Mouse (Mus musculus) heart, embryonic 14.5 days (tissue): ENCODE measurements around the gene Txnrd1. TPM values are rescaled to one million over a fixed set of nuclear protein-coding genes. Genes with fewer than 3 reads are reported as not detected.

Experiments
- ATAC-seq: fragments of 200-750 bp; cut with Nextera tagmentation; 2 replicates; pipeline ENCODE4 v1.8.0; 2017; ENCODE audit warnings: low read depth, moderate TSS enrichment; ENCODE audit not compliant: insufficient number of reproducible peaks, insufficient read depth, low FRiP score
- H3K27ac ChIP-seq, 2 experiments: fragments of 200-500 bp in 1 of 2; fragments of 300-500 bp in 1 of 2; sonication (generic) in 1 of 2; replicated peaks in 1 of 2; 2 replicates each; pipeline ENCODE4 v1.5.1; 2012 to 2014; ENCODE audit warnings: low read depth in 2 of 2, low read length in 2 of 2, control low read depth in 1 of 2, mild to moderate bottlenecking in 1 of 2, mixed read lengths in 1 of 2; ENCODE audit not compliant: control insufficient read depth in 1 of 2, insufficient read depth in 1 of 2
- H3K27me3 ChIP-seq: fragments of 300-500 bp; sonication (generic); 2 replicates; pipeline ENCODE4 v1.6.1; 2014; ENCODE audit warnings: mild to moderate bottlenecking, low read length, control low read depth; ENCODE audit not compliant: control insufficient read depth, insufficient read depth
- H3K36me3 ChIP-seq: fragments of 300-500 bp; sonication (generic); 2 replicates; pipeline ENCODE4 v1.6.1; 2014; ENCODE audit warnings: mild to moderate bottlenecking, control low read depth, low read length, mixed read lengths; ENCODE audit not compliant: control insufficient read depth, insufficient read depth
- H3K4me1 ChIP-seq, 2 experiments: fragments of 200-500 bp in 1 of 2; fragments of 300-500 bp in 1 of 2; sonication (generic) in 1 of 2; 2 replicates each; pipeline ENCODE4 v1.6.1; 2012 to 2014; ENCODE audit warnings: low read length in 2 of 2, control low read depth in 1 of 2, mixed read lengths in 1 of 2; ENCODE audit not compliant: control insufficient read depth in 2 of 2, insufficient read depth in 2 of 2
- H3K4me2 ChIP-seq: fragments of 300-500 bp; sonication (generic); 2 replicates; pipeline ENCODE4 v1.6.1; 2014; ENCODE audit warnings: mild to moderate bottlenecking, low read length
- H3K4me3 ChIP-seq, 2 experiments: fragments of 200-500 bp in 1 of 2; fragments of 300-500 bp in 1 of 2; sonication (generic) in 1 of 2; 2 replicates each; pipeline ENCODE4 v1.5.1; 2012 to 2014; ENCODE audit warnings: low read length in 2 of 2, mild to moderate bottlenecking in 2 of 2, control low read depth in 1 of 2, low read depth in 1 of 2, moderate library complexity in 1 of 2; ENCODE audit not compliant: control insufficient read depth in 1 of 2, insufficient read depth in 1 of 2
- H3K9ac ChIP-seq: fragments of 300-500 bp; sonication (generic); 2 replicates; pipeline ENCODE4 v1.6.1; 2014; ENCODE audit warnings: mild to moderate bottlenecking, low read length
- H3K9me3 ChIP-seq: fragments of 300-500 bp; sonication (generic); 2 replicates; pipeline ENCODE4 v1.6.1; 2016; ENCODE audit warnings: low read length, control low read depth; ENCODE audit not compliant: control insufficient read depth
- WGBS: fragments of 180-500 bp; shearing (Covaris S2); extraction: QIAGEN DNeasy Blood & Tissue Kit; methylation state at CpG from one replicate; pipeline ENCODE4 v1.1.7; 2014; 5-methylcytosine and 5-hydroxymethylcytosine counted together
- polyA plus RNA-seq: library from polyadenylated mRNA; unstranded; fragments of >200 nt; fragmentation: Nextera tagmentation; extraction: Ambion mirVana; gene quantifications from 2 replicates; pipeline ENCODE4 v1.2.1, GENCODE M21; 2014

Gene Txnrd1
- polyA plus RNA-seq, 1 experiment from 2014 or later = 74.3 TPM

DNA sequence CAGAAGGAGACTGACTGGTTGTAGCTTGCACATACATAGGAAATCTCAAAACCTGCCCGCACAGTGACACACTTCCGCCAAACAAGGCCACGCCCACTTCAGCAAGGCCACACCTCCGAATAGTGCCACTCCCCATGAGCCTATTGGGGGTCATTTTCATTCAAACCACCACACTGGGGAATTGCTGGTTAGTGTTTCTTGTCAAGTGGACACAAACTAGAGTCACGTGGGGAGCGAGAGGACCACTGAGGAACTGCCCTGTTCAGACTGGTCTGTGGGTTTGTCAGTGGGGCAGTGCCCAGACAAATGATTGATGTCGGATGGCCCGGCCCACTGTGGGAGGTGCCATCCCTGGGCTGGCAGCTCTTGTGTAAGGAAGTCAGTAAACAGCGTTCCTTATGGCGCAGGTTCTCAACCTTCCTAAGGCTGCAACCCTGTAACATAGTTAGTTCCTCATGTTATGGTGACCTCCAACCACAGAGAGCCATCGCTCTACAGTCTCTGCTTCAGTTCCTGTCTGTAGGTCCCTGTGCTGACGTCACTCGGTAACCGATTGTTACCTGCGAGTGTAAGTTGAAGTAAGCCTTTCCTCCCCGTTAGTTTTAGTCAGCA, 66.2 kb downstream of the Txnrd1 start:
- H3K36me3 ChIP-seq = peaks cover 33% of the 10 kb centered on the region
- H3K4me2 ChIP-seq = no peak overlapping the region
- H3K9ac ChIP-seq = no peak overlapping the region
- no peaks in the 10 kb centered on the region for H3K27me3 ChIP-seq
- H3K9me3 ChIP-seq = no peaks in the 10 kb centered on the region
- no peak for ATAC-seq
- 49% methylated on average over 16 of the region's 16 CpGs for WGBS
- H3K4me3 ChIP-seq = no peak overlapping the region
- peaks cover 8 to 11% of the 10 kb centered on the region in 2 experiments for H3K4me1 ChIP-seq
- no peak overlapping the region for H3K27ac ChIP-seq

DNA sequence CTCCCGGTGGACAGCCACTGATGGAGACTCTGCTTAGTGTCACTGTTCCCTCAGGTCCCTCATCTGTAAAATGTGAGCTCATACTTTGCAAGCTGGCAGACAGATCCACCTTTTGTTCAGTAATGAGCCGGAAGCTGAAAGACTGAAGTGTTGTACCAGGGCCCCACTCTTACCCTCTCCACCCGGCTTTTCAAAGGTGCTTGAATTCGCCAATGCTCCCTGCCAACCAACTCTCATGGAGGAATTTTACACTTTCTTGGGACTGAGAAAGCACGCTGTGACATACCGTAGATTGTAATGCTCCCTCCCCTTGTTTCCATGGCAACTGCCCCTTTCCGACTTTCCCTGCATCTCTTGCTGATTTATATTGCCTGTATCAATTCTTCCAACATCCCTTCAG, 66.8 kb downstream of the Txnrd1 start:
- H3K9me3 ChIP-seq = no peaks in the 10 kb centered on the region
- H3K27me3 ChIP-seq = no peaks in the 10 kb centered on the region
- H3K36me3 ChIP-seq = peaks cover 26% of the 10 kb centered on the region
- no peak overlapping the region for H3K9ac ChIP-seq
- H3K4me1 ChIP-seq = peaks cover 8 to 11% of the 10 kb centered on the region in 2 experiments
- H3K4me2 ChIP-seq = no peak overlapping the region
- 41% methylated on average over 7 of the region's 7 CpGs for WGBS
- no peak overlapping the region for H3K27ac ChIP-seq
- ATAC-seq = no peak
- H3K4me3 ChIP-seq = no peak overlapping the region

DNA sequence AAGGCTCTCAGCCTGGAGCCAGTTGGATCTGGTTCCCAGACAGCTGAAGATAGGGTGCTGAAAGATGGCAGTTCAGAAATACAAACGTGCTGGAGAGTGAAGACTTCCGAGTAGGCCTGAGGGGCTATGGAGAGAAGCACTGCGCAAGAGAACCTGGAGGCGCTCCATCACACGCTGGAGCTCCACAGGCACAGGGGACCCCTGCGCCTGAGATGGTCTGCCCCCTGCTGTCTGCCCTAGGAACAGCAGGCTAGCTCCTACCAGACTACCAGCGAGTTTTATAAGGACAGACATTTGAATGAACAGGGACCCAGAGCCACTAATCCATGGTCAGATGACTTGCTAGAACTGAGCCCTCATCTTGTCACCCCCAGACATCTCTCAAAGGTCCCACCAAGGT, 67.7 kb downstream of the Txnrd1 start:
- no peak overlapping the region for H3K27ac ChIP-seq
- WGBS = 5% methylated on average over 7 of the region's 7 CpGs
- 0 out of 2 replicates have a peak, but pooled peaks have one; percentile 41 for ATAC-seq
- no peaks in the 10 kb centered on the region; the same call in 1 of the 2 replicates for H3K27me3 ChIP-seq
- H3K9ac ChIP-seq = no peak overlapping the region
- H3K9me3 ChIP-seq = no peaks in the 10 kb centered on the region
- H3K36me3 ChIP-seq = peaks cover 17% of the 10 kb centered on the region
- no peak overlapping the region for H3K4me3 ChIP-seq
- no peak overlapping the region for H3K4me2 ChIP-seq
- peaks cover 8 to 11% of the 10 kb centered on the region in 2 experiments for H3K4me1 ChIP-seq

DNA sequence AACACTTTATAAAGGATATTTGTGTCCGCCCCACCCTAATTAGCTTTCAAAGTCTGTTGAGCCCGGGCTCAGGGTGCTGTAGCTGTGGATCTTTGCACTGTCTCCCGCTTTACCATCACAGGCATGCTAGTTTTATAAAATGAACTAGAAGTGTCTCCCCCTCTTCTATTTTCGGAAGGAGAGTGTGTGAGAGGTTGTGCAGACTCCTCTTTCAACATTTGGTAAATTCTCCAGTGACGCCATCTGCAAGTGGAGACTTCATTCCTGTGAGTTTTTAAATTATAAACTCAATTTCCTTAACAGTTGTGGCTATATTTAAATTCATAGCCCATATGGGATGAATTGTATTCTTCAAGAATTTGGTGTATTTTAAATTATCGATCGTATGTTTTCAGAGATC, 74.8 kb downstream of the Txnrd1 start:
- no peaks in the 10 kb centered on the region for H3K36me3 ChIP-seq
- H3K9me3 ChIP-seq = no peaks in the 10 kb centered on the region

GRCm38 (mm10) chr10:82909382-82909781, 75.6 kb downstream of the Txnrd1 start:
- no peak overlapping the region for H3K4me3 ChIP-seq
- peak overlapping the region; percentile 45 for H3K4me2 ChIP-seq
- WGBS = 17% methylated on average over 9 of the region's 9 CpGs
- H3K9ac ChIP-seq = peak overlapping the region; percentile 18; the same call in 1 of the 2 replicates
- no peak for ATAC-seq
- H3K36me3 ChIP-seq = no peaks in the 10 kb centered on the region
- H3K9me3 ChIP-seq = no peaks in the 10 kb centered on the region
- H3K27me3 ChIP-seq = no peaks in the 10 kb centered on the region; the same call in 1 of the 2 replicates
- 0 out of 4 replicates have a peak, but pooled peaks cover 0 to 4% of the 10 kb centered on the region in 2 experiments for H3K4me1 ChIP-seq
- H3K27ac ChIP-seq = no peak overlapping the region

More for the DNA sequence above, 74.8 kb downstream of the Txnrd1 start:
- Histone ChIP-seq H3K27me3 (no peaks in the 10 kb centered on the region; the same call in 1 of the 2 replicates), H3K4me3 (no peak overlapping the region), H3K9ac (no peak overlapping the region), H3K4me1 (0 out of 4 replicates have a peak, but pooled peaks cover 0 to 4% of the 10 kb centered on the region in 2 experiments), H3K27ac (no peak overlapping the region), H3K4me2 (peak overlapping the region; percentile 45; the same call in 1 of the 2 replicates)
- ATAC-seq = no peak
- 56% methylated on average over 7 of the region's 7 CpGs for WGBS

- no peak overlapping the region for H3K9ac ChIP-seq
- H3K4me1 ChIP-seq = 0 out of 4 replicates have a peak, but pooled peaks cover 0 to 4% of the 10 kb centered on the region in 2 experiments
- ATAC-seq = no peak
- H3K36me3 ChIP-seq = no peaks in the 10 kb centered on the region
- no peak overlapping the region for H3K4me3 ChIP-seq
- no peak overlapping the region for H3K4me2 ChIP-seq
- WGBS = 62% methylated on average over 3 of the region's 3 CpGs
- no peak overlapping the region for H3K27ac ChIP-seq
- H3K27me3 ChIP-seq = no peaks in the 10 kb centered on the region; the same call in 1 of the 2 replicates
- no peaks in the 10 kb centered on the region for H3K9me3 ChIP-seq
Measured at GRCm38 (mm10) chr10:82910198-82910597, 76.4 kb downstream of the Txnrd1 start.

- Histone ChIP-seq H3K9me3 (no peaks in the 10 kb centered on the region), H3K4me3 (no peak overlapping the region), H3K27me3 (no peaks in the 10 kb centered on the region), H3K4me2 (no peak overlapping the region), H3K27ac (no peak overlapping the region), H3K4me1 (0 out of 4 replicates have a peak, but pooled peaks cover 0 to 4% of the 10 kb centered on the region in 2 experiments), H3K9ac (no peak overlapping the region), H3K36me3 (no peaks in the 10 kb centered on the region)
- no peak for ATAC-seq
- WGBS = 57% methylated on average over 4 of the region's 4 CpGs
Measured at GRCm38 (mm10) chr10:82913238-82913637, 79.5 kb downstream of the Txnrd1 start.
